Mouse (Mus musculus) heart, postnatal 10 days (tissue): ENCODE results near the gene Arl15. TPM values are rescaled to one million over a fixed set of nuclear protein-coding genes. Genes with fewer than 3 reads are reported as not detected.

Experiments
- DNase-seq, 2 experiments: peaks; one replicate each; pipeline ENCODE4 v3.0.0; 2021
- intact Hi-C: fragments of 180-260 bp; cut with DNase I; formaldehyde crosslinking; loops from one replicate; pipeline ENCODE4 v1.15.1; 2025
- total RNA-seq, 2 experiments: library from RNA; stranded (reverse); gene quantifications; 2 replicates each; pipeline ENCODE4 v1.2.3; 2021

Arl15 gene
- total RNA-seq, 2 experiments from 2014 or later, result 15.9 to 18.0 TPM

DNA sequence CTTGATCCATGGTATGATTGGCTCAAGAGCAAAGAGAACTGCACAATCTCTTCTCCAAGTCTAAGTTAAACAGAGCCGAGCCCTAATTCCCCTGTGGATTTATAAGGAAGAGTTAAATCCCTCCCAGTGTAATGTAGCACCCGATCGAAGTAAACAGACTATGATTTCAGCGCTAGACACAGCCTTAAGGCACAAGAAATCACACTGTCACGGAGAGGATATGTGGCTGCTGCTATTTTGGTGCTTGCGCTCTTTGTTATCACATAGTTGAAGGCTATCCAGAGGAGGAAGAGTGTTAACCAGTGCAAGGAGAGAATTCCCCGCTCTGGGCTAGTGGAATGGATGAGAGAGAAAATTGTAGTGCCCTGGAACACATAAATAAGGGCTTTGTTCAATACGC lies 223.6 kb downstream of the Arl15 start:
- intact Hi-C loops, result no loop called here
- DNase-seq, result peak; percentile 28 to 38

DNA sequence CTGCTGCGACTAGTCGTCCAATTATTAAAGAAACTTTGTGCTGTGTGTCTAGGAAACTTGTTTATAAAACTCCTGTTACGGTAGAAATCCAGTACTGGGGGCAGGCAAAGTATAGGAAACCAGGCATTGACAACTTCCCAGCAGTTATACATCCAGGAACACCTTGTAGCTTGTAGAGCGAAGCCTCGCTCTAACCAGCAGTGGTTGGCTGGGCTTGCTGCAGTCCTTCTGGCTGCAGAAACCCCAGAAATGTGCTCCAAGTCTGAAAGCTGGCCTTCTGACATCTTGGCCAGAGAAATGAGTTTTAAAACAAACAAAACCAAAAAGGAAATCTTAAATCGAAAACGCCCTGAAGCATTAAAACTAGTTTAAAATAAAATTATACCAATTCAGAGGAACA lies 229.2 kb downstream of the Arl15 start:
- peak; percentile 19 to 28 for DNase-seq
- intact Hi-C loops, result no loop called here

GRCm38 (mm10) chr13:114026306-114026705 lies 232.0 kb downstream of the Arl15 start:
- intact Hi-C loops, result no loop called here
- no peak for DNase-seq

DNA sequence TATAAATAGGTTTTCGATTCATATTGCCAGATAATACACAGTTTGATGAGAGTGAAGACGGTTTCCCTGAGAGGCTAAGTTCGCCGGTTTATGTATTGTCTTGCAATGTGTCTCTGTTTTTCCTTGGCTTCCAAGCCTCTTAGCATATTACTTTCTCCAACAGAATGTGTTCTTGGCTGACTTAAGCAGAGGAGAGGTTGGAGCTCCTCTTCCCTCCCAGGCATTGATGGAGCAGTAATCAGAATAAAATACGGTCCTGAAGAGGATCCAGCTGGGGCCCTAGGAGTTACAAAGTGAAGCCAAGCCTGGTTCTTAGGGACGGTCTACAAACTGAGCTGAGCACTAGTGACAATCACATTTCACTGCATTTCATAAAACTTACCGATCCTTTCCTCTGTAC lies 232.4 kb downstream of the Arl15 start:
- intact Hi-C loops, result no loop called here
- no peak for DNase-seq

GRCm38 (mm10) chr13:114048071-114048470 lies 253.8 kb downstream of the Arl15 start:
- intact Hi-C loops, result no loop called here
- no peak for DNase-seq

GRCm38 (mm10) chr13:114048688-114049087 lies 254.4 kb downstream of the Arl15 start:
- intact Hi-C loops, result no loop called here
- DNase-seq, result no peak

GRCm38 (mm10) chr13:114051151-114051850 lies 257.0 kb downstream of the Arl15 start:
- no peak for DNase-seq
- intact Hi-C loops, result no loop called here

DNA sequence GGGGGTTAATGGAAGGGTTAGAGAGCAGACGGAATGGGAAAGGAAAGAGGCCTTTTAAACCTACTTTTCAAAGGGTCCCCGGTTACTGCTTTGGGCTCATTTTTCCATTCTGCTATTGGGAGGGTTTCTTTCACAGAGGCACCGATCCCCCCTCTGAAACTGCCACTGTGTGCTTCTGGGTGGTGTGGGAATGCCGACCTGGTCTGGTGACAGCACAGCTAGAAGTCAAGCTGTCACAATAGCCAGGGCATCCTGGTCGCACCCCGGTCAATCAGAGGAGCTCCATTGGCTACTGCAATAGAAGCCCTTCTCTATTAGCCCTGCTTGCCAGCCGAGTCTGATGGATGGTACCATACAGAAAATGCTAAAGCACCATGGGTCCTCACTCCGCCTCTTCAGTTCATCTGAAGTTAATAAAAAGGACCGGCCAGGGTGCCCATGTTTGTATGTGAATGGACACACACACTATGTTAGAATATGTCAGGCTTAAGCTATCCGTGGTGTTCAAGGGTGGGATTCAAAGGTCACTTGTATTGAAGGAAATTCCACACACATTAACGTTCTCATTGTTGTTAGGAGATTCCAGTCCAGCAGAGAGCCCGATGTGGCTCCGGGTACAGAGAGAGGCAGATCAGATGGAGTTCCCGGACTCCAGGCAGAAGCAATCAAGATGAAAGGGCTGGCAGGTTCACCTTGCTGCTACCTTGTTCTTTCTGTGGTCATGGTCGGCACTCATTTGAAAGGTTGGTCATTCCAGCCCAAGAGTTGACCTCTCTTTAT lies 258.3 kb downstream of the Arl15 start:
- intact Hi-C loops, result no loop called here
- no peak for DNase-seq

DNA sequence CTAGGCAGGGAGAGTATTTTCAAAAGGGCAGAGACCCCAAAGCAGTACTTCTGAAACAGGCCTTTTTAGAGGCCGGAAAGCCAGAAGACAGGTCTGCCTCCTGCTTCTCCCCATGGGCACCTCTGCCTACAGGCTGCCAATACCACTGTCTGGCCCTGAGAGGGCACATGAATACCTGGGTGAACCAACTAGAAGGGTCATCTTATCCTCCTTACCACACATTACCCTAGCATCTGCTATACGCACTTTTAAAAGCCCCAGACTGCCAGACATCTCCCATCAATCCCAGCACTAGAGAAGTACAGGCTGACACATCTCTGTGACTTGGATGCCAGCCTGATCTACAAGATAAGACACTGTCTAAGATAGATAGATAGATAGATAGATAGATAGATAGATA lies 259.0 kb downstream of the Arl15 start:
- DNase-seq, result no peak
- intact Hi-C loops, result no loop called here

DNA sequence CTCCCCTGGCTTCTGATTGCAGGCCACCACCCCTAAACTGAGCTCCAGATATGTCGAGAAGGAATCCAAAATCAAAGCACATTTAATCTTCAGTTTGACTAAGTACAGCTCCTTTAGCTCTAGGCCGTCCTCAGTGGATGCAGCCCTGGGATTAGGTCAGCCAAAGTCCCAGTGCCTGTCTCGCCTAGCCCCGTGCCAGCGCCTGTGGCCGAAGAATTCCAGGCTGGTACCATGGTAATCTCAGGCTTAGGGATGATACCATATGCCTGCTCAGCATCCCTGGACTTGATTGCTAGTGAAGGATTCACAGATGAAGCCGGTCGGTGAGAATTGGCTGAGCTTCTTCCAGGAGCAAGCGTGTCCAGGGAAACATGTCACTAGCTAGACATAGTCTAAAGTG lies 261.4 kb downstream of the Arl15 start:
- intact Hi-C loops, result no loop called here
- no peak for DNase-seq

- intact Hi-C loops, result no loop called here
- DNase-seq, result no peak
Measured at GRCm38 (mm10) chr13:114060258-114060657, 266.0 kb downstream of the Arl15 start.

DNA sequence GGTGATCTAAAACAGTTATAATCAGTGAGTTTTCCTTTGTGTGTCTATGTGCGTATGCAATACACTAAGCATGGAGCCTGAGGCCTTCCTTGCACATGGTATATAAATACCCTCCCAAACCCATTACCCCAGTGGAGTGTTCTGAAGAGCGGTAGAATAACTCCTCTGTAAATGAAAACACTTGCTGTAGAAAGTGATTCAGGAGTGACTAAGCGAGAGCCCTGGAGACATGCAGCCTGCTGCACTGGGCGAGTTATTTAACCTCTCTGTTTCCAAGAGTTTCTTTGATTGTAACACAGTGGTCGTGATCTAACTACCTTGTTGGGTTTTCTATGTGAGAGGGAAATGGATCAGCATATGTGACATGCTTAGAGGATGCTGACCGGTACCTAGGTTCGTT lies 266.9 kb downstream of the Arl15 start:
- intact Hi-C loops, result no loop called here
- DNase-seq, result no peak

- intact Hi-C loops, result no loop called here
- DNase-seq, result no peak
Measured at GRCm38 (mm10) chr13:114064069-114064468, 269.8 kb downstream of the Arl15 start.

DNA sequence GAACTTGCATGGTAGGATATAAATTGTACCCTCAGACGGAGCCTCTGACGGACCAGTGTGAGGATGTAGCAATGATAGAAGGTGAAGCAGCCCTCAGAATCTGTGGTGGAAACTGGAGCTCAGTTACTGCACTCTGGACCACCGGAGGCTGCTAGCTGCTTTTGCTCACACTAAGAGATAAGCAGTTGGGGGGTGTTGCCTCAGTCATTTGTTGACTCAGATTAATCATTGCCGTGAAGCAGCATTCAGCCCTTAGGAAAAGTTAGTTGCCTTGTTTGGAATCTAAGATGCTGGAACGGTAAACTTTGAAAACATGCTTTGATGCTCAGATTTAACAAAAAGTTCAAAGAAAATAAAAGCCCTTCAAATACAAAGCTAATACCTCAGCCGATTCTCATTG lies 270.7 kb downstream of the Arl15 start:
- DNase-seq, result no peak
- intact Hi-C loops, result no loop called here

GRCm38 (mm10) chr13:114068421-114068820 lies 274.1 kb downstream of the Arl15 start:
- no peak for DNase-seq
- intact Hi-C loops, result no loop called here

- intact Hi-C loops, result loop anchor here (10.0 kb wide), 1 partner anchor 197 kb away; no protein-coding TSS in a partner anchor
- DNase-seq, result no peak
Measured at GRCm38 (mm10) chr13:114071439-114071838, 277.1 kb downstream of the Arl15 start.

GRCm38 (mm10) chr13:114074471-114074870 lies 280.2 kb downstream of the Arl15 start:
- no peak for DNase-seq
- intact Hi-C loops, result loop anchor here (10.0 kb wide), 1 partner anchor 200 kb away; no protein-coding TSS in a partner anchor

GRCm38 (mm10) chr13:114075724-114076384 lies 281.5 kb downstream of the Arl15 start:
- intact Hi-C loops, result loop anchor here (2.0 to 10.0 kb wide), 2 partner anchors 201 to 715 kb away; no protein-coding TSS in a partner anchor
- DNase-seq, result peak; percentile 39 to 76

DNA sequence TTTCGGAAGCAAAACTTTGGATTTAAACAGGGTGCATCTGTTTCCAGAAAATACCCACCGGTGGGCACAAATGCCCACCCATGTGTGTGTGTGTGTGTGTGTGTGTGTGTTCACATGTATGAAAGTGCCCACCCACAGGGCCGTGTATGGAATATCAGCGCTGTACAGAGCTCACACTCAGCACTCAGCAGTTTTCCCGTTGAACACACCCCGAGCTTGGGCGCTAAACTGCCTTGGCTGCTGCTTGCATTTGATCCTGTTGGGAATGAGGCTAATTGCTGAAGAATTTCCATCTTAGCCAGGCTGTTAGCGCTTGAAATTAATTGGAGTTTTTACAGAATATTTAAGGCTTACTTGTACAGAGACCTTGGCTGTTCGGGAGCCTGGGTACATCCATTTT lies 282.9 kb downstream of the Arl15 start:
- intact Hi-C loops, result loop anchor here (2.0 to 10.0 kb wide), 2 partner anchors 202 to 714 kb away; no protein-coding TSS in a partner anchor

DNA sequence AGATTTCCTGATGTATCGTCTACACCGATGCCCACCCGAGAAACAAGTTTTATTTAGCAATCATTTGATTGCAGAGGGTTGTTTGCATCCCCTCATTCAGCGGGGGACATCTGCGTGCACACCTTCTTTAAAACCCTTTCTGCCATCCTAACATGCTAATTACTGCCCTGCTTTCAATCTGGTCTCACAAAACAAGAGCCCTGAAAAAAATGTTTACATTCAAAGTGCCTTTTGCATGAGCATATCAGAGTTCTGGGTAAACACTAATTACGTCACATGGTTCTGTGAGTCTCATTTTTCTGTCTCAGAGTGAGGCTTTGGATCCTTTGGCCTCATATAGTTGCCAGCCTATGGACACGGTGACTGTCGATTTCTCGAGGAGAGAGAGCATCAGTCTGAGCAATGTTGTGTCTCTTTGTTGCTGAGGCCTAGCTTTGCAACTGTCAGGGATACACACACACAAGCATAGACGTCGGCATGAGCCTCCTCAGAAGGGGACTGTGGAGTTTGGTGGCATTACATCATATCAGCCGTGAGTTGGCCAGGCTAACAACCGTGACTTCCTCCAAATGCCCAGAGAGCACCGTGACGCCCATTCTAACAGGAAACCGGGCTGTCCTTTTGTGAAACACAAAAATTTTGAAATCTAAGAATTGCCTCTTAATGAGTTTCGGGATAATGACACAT lies 283.4 kb downstream of the Arl15 start:
- DNase-seq, result no peak
- intact Hi-C loops, result loop anchor here (2.0 to 10.0 kb wide), 2 partner anchors 203 to 713 kb away; no protein-coding TSS in a partner anchor

More for the DNA sequence above, 282.9 kb downstream of the Arl15 start:
- no peak for DNase-seq

- intact Hi-C loops, result loop anchor here (1.0 to 10.0 kb wide), 2 partner anchors 204 to 380 kb away; no protein-coding TSS in a partner anchor
- DNase-seq, result no peak
Measured at GRCm38 (mm10) chr13:114078851-114079250, 284.5 kb downstream of the Arl15 start.
